Mouse (Mus musculus): ENCODE measurements around the gene Asic2.

Gene Asic2

DNA sequence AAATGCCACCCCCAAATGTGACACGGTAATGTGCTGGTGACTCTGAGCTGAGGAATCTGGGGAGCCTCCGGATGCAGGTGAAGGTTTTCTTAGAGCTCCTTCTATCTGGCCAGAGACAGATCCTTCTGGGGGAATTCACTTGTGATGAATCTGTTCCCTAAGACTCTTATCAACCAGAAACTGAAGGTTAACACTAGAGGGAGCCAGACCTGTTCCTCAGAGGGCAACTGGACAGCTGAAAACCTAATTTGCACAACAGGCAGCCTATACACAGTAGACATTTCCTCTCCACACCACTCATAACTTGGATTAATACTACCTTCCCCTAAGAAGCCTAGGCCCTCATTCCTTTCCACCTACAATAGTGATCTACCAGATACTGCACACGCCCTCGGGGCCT is 377.3 kb downstream of the Asic2 start:
- DNase-seq: no peak

DNA sequence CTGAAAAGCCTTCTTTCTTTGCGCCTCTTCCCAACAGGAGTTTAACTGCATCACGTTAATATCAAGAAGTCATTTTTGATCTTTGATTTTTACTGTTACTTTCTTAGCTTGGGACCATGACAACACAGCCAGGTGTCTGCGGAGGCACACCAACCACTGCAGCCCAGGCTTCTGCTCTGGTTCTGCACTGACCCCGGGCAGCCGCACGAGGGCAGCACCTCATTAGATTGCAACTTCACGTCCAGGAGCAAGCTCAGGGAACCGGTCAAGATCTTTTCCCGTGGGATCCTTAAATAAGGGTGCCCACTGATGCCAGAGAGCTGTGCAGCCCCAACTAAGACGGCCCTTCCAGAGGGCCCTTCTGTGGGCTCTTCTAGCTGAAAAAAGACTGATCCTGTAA is 379.6 kb downstream of the Asic2 start:
- DNase-seq: peak; percentile 79

DNA sequence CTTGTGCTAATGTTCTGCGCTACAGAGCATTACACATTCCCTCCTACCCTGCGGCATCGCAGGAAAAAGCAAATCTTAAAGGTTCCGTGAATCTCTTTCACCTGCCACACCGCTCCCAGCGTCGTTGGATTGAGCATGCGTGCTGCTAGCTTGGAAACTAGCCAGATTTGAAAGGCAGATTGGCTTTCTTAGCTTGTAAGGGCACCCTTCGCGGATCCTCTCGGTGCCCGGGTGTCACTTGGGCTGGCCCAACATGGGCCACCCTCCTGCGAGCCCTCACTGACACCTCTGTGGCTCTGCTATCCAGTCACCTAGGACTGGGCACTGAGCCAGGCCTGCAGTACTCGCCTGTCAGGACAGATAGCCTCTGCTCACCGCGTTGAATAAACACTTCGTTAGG is 380.3 kb downstream of the Asic2 start:
- DNase-seq: peak; percentile 31

DNA sequence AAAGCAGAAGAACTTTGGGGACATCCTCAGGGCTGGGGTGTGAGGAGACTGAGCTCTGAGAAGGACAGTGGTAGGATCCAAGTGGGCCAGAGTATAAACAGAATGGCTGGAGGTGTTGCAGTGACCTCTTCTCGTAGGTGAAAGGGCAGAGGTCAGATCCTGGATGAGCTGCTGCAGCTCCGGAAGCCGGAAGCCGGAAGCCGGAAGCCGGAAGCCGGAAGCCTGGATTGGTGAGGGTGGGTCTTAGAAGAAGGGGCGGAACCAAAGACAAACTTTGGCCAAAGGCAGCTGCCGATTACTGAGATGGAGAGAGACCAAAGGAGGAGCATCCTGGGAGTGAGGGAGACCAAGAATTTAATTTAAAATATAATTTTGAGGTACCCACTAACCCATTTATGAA is 381.1 kb downstream of the Asic2 start:
- no peak for DNase-seq

DNA sequence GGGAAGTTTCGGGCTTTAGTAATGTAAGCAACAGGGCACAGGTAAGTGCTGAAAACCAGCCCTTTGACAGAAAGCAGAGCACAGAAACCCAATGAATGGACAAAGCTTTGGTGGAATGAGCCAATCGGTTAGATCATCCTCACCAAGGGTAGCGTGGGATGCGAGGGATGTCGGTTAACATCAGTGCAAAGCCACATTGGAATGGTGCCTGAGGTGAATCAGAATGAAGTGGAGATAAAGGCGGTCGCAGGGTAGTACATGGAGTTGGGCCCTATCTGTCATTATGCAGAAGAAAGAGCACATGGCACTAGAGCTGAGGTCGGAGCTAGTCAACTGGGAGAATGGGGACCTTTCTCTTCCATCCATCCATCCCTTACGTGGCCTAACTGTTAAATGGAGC is 383.8 kb downstream of the Asic2 start:
- no peak for DNase-seq

DNA sequence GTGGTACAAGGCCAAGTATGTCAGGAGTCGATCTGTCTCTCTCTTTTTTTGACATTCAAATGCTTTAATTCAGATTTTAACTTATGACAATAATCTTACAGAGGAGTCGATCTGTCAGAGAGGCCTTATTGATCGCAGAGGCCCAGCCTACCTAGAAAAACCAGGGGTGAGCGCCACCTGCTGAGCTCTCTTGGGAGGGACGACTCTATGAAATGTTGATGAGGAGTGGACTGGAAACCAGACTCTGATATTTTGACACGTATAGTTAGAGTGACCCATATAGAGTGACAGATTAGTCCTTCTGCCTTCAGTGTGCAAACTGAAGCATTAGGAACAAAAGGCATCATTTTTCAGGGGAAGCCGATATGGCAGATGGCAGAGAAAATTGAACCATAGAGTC is 385.1 kb downstream of the Asic2 start:
- DNase-seq: peak; percentile 49

DNA sequence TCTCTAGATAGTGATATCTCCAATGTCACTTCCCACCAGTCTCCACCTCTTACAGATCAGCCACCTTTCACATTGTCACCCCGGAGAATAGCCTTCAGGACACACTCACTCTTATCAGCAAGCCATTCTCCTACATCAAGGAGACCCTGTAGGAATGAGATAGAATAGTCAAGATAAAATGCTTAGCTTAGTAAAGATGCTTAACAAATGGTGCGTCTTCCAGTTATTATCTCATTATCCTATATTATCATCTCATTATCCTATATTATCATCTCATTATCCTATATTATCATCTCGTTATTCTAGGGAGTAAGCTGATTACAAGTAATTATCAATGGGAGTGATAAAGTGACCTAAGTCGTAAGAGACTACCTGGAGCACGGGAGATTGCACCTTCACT is 386.1 kb downstream of the Asic2 start:
- no peak for DNase-seq

DNA sequence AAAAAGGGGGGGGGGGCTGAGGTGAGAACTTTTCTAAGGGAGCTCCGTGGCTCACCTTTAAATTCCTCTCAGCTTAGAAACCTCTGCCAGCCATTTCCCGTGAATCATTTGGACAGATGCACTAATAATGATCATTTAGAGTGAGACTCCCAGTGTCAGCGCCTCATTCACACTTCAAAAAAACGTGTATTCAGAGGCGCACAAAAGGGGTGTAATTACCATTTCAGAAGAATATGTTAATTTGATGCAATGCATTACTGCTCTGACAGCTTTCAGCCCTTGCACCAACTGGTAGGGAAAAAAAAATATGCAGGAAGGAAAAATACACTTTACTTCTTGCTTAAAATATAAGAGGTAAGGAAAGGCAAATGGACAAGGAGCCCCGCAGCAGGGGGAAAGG is 388.5 kb downstream of the Asic2 start:
- no peak for DNase-seq

DNA sequence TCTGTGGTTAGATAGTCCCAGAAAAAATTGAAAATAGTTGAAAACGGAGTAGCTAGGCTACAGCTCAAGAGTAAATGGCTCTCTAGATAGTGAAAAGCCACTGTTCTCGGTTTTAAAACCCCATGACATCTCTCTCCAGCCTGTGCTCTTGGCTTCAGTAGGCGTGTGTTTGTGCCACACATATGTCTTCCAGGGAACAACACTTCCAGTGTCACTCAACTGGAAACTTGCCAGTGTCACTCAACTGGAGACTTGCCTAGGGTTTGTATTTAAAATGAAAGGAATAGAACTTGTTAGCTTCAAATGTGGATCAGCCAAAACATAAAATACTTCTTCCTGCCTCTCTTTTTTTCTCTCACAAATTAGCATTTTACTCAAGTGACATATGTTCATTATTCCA is 397.9 kb downstream of the Asic2 start:
- no peak for DNase-seq

DNA sequence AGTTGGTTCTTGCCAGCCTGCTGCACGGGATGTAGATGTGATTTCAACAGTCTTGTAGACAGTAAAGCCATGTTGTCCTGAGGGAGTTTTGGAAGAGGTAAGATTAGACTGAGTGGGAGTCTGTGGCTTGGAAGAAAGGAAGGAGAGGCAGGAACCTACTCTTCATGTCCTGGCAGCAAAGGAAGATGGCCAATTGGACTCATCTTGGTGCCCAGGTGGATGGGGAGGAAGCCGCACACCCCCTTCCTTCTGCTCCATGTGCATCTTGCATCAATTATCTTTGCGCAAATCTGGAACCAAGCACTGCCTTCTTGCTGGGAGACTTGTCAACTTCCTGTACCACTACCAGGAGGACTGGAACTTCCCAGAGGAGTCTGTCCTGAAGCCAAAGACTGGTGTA is 403.4 kb downstream of the Asic2 start:
- no peak for DNase-seq

DNA sequence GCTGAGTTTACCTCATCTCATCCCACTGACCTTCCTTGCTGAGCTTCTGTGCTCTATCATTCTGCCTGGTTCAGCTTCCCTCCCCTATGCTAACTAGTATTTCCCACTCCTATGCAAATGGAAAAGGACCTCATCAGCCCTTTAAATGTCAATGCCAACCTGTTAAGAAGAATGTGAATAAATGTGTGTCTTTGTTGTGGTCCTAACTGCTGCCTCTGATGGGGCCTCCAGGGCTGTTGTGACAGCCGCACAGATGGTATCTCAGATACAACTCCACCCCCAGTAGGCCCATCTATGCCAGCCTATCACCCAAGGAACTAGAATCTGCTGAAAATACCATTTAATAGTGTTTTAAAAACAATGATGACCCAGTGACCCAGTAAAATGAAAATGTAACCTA is 407.9 kb downstream of the Asic2 start:
- no peak for DNase-seq

DNA sequence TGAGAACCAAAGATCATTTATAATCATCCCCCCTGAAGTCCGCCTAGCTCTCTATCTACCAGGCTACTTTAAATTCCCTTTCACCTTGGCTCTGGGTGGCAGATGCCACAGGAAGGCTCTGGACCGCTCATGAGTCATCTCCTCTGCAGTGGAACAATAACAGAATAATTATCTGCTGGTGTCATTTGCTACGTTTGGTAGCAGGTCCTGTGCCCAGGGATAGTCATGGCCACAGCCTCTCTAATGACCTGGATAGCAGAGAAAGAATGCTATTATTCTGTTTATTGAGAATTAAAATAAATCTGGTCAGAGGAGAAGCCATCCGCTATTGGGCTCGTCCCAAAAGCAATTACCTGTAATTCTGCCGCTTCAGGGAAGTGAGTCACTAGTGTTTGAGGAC is 425.1 kb downstream of the Asic2 start:
- no peak for DNase-seq

DNA sequence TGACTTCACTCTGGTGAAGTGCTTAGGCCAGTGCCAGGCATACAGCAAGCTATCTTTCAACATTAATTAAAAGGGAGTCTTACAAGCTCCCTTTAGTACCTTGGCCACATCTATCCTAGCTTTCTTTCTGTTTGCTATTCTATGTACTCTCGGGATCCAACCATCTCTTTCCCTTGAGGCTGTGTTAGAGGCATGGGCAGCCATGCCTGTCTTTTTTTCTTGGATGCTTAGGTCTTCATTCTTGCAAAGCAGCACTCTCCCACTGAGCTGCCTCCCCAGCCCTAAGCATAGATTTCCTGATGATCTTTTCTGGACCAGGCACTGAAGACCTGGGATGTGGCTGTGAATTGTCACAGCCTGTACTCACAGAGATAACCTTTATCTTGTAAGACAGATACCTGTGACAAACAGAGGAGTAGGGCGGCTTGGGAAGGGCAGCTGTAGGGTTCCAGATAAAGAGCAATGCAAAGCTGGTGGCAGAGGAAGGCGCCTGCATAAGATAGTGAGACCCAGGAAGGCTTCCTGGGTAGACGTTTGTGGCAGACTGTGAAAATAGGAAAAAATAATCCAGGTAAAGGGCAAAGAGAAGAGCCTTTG is 433.0 kb downstream of the Asic2 start:
- DNase-seq: no peak

DNA sequence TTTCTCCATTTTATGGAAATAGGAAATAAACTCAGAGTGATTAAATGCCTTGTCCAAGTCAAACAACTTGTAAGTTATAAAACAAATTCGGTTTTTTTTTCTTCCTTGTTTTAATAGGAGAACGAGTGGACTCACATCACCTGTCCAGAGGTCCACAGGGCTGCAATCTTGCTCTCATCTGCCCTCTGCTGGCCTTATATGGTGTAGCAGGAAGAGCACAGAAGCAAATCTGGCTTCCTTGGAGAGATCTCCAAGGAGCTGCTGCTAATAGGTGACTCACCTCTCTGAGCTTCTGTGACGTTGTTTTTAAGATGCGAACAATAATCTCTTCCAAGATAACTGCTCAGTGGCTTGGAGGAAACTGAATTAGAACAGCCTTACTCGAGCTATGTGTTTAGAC is 433.6 kb downstream of the Asic2 start:
- DNase-seq: peak; percentile 51

DNA sequence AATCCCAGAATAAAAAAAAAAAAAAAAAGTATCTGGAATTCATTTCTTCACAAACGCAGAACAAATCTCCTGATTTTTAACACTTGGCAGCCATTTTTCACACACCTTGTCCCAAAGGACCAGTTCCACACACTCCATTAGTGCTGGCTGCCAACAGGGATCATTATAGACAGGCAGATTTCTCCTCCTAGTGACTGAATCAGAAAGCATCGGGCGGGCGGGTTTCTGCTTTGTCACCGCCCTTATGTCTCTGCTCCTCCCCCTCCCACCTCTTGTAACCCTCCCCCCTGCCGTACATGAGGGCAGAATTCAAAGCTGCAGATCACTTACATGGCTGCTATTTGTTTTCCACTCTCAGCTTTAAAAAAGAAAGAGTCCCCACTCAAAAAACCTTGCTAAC is 436.4 kb downstream of the Asic2 start:
- no peak for DNase-seq

DNA sequence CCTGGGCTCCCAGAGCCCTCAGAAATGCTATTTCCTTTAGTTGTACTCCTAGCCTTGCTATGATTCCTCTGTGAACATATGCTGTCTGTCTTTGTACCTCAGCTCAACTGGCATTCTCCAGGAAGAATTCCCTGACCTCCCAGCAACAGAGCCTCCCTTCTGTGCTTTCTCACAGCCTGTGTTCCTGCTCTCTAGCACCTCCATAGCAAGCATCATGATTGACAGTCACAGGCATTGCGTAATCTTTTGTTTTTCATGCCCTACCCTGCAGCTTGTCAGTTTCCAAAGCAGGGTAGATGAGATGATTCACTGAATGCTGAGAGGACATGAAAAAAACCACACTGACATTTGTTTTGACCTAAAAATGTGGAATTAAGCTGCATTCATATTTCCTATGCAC is 445.3 kb downstream of the Asic2 start:
- DNase-seq: no peak

DNA sequence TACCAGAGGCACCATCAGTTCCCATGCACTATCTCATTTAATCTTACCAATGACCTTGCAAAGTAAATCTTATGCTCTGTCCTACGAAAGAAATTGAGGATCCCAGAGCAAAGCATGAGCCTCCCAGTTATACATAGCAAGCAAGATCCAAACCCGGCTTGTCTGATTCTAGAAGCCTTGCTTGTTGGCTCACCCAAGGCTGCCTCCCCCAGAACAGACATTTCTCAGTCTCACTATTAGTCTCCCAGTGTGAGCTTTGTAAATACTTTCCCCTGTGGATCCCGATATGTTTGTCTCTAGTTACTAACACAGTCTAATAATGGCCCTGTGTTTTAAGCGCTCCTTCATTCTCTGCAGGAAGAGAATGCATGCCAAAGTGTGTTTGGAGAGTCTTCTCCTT is 446.4 kb downstream of the Asic2 start:
- DNase-seq: no peak

DNA sequence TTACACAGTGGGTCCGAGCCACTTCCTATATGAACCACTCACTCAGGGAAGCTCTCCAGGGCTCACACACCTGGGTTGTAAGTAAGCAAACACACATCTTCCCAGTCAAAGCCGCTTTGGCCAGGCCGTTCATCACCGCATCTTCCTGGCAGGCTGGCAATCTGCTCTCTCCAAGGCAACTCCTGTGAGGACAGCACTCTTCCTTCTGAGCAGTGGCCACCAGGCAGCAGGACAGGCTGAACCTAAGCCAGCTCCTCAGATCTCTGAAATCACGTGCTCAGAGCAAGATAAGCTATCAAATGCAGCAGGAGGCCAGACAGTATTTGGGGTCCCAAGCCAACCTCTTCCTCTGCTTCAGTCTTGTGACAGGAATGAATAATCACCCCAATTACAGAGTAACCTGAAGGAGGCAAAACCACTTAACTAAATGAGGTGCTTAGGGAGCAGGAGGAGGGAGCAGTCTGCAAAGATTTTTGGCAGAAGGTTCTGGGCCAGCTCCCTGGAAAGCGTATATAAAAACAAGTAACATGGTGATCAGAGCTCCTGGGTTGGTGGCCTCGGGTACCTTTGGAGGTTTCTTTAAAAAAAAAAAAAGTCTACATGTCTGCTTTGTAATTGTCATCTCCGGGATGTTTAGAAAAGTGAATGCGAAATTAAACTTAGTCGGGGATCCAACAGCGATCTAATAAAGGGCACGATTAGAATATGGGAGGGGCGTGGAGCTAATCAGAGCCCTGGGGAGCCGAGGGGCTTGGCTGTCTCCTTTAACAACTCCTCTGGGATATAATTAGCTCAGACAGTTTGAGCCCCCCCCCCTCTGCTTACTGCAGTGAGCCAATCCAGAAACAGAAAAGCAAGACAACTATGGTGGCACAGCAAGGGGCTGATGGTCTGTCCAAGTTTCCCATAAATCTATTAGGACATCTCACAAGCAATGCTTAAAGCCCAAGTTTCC is 450.0 kb downstream of the Asic2 start:
- DNase-seq: no peak

DNA sequence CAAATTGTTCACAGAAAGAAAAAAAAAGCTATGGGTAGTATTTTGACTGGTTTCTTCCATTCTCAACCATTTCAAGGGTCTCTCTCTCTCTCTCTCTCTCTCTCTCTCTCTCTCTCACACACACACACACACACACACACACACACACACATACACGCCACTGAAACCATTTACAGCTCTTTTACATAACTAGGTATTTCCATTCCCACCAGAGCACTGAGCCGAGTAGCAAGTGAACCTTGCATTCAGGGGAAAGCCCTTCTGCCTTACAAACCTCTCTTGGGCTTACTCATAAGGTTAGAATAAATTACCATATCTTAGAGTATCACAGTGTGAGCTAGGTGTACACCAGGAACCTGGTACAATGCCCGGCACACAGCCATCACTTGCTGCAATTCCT is 452.5 kb downstream of the Asic2 start:
- DNase-seq: no peak

DNA sequence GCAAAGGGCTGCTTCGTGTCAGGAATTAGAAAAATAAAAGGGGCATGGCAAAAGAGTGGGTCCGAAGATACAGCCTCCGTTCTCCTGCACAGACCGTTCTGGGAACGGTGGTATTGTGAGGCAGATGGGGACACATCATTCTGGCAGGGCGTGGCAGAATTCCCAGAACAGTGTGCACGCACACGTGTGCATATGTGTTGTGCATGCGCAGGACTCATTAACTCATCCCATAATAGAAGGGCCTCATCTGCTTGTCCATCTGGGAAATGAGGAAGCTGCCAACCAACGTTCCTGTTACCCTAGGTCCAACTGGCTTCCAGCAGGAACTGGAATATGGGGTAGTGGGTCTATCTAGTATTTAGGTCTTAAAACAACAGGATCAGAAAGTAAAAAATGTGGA is 455.8 kb downstream of the Asic2 start:
- DNase-seq: peak; percentile 63

DNA sequence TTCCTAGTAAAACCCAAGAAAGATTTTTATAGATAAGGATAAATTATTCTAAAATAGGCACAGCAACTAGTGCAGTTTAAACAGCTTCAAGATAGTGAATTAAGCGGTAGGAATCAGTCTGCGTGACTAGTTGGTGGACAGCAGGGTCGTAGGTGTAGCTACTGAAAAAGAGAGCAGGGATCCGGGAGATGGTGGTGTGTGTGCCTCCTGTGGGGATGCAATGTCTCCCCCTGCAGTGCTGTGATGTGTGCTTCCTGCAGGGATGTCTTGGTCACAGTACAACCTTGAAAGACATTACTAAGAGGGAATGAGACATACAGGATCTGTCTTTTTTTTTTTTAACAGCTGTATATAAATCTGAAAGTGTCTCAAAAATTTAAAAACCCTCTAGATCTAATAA is 456.9 kb downstream of the Asic2 start:
- no peak for DNase-seq

DNA sequence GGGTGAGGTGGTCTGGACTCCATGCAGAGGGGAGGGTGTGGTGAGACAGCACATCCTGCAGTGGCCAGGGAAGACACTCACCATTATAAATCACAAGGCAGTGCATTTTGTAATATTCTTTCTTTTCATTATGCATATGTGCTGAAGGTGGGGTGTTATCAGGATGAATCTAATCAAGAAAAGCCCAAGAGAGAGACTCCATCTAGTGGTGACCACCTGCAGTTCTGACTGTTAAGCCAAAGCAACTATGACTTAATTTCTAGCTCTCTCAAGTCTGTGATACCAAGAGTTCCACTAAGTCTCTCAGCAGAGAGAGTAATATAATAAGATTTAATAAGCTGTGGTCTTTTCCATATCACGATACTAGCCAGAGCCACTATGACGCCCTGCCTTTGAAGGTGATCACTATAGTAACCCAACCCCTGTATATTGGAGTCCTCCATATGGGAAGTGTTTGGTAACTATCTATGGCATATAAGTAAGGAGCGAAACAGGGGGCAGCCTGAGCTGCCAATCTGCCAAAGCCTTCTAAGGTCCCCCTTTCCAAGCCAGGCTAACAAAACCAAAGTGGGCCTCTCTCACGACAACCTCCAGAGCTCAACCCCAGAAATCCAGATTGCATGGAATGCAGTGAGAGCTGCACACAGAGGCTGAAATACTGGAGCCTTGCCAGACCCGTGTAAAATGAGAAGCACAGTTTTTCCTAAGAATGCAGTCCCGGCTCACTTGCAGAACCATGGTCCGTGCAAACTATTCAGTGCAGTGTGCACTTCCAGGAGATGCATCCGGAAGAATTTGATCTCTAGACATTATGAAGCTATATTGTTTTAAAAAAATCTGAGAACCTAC is 459.6 kb downstream of the Asic2 start:
- no peak for DNase-seq

DNA sequence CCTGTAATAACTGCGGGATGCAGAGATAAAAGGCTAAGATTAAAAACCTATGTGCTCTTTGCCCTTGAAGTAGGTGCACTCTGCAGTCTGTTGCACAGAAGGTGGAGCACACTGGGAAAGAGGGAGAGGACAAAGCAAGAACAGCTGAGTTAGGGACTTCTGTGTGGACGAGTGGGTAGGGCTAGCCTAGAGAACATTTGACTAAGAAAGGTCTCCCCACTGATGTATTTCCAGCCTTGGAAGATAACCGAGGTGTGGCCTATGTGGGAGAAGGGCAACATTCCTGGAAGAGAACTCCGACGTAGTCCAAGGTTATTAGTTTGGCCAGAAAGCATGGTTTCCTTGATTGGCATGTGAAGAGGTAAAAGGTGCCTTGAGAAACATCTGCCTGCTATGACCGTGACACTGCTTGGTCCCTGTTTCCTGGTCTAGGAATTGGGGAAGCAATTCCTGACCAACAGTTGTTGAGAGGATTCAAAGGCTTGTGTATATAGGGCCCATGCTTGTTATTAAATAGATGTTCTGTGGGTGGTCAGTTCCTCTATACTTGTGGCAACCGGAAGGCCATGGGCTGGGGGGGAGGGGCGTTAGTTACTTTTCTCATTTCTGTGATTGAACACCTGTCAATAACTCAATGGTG is 463.3 kb downstream of the Asic2 start:
- no peak for DNase-seq

Data from right cerebral cortex, postnatal 4 days (tissue).